Mouse (Mus musculus): ENCODE results near the gene 1700015G11Rik. TPM values are rescaled to one million over a fixed set of nuclear protein-coding genes. Genes with fewer than 3 reads are reported as not detected.

The 1700015G11Rik gene
- polyA plus RNA-seq, 1 experiment from 2014 or later = not detected

DNA sequence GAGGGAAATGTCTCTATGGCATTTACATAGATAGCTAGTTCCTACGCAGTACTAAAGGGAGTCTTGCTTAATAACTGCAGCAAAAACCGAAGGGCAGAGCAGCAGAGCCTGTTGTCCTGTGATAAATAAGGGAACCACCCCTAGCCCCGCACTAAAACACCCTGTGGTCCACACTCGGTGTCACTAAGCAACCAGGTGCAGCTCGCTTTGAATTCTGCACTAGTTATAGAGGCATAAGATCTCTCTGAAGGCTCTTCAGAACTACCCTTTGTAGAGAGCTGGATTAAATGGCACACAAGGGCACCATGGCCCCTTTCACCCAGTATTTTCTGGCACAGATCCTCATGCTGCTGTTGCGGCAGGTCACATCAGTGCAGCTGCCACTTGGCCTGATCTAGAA, 40.3 kb downstream of the 1700015G11Rik start:
- Histone ChIP-seq H3K4me3 (ENCODE audit: low read depth, low read length) (no peak overlapping the region), H3K27ac (ENCODE audit: low read depth) (no peak overlapping the region), H3K4me2 (ENCODE audit: low read length) (no peak overlapping the region), H3K27me3 (replicated peaks; ENCODE audit: control insufficient read depth, insufficient read depth, low read length) (no peaks in the 10 kb centered on the region), H3K4me1 (replicated peaks; ENCODE audit: control insufficient read depth, insufficient read depth, low read length) (no peaks in the 10 kb centered on the region), H3K9ac (ENCODE audit: low read length) (no peak overlapping the region), H3K36me3 (ENCODE audit: control insufficient read depth, insufficient read depth, low read length) (no peaks in the 10 kb centered on the region), H3K9me3 (ENCODE audit: control insufficient read depth, low read length) (no peaks in the 10 kb centered on the region)
- 69% methylated on average over 6 of the region's 6 CpGs for WGBS
- ATAC-seq (replicated peaks; ENCODE audit: low FRiP score, low TSS enrichment, low read depth) (no peak), DNase-seq (ENCODE audit: low spot score) (no peak)

DNA sequence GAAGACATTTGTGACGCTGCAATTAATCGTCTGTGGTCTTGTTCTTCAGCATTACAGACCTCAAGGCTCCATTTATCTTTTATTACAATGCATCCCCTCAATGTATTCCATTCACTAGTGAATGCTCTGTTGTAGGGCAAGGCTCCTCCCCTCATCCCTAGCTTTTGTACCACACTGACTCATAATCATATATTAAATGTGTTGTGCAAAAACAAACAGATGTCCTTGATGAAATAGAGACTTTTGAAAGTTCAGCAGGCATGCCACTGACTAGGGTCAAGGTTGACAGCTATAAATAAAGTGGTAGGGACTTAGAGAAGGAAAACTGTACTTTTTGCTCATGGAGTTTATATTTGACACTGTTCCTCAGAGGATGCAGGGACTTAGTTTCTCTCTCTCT, 42.0 kb downstream of the 1700015G11Rik start:
- Histone ChIP-seq H3K9me3 (ENCODE audit: control insufficient read depth, low read length) (no peaks in the 10 kb centered on the region), H3K9ac (ENCODE audit: low read length) (no peak overlapping the region), H3K4me1 (replicated peaks; ENCODE audit: control insufficient read depth, insufficient read depth, low read length) (no peaks in the 10 kb centered on the region), H3K4me3 (ENCODE audit: low read depth, low read length) (no peak overlapping the region), H3K27ac (ENCODE audit: low read depth) (no peak overlapping the region), H3K4me2 (ENCODE audit: low read length) (no peak overlapping the region), H3K36me3 (ENCODE audit: control insufficient read depth, insufficient read depth, low read length) (no peaks in the 10 kb centered on the region), H3K27me3 (replicated peaks; ENCODE audit: control insufficient read depth, insufficient read depth, low read length) (no peaks in the 10 kb centered on the region)
- ATAC-seq (replicated peaks; ENCODE audit: low FRiP score, low TSS enrichment, low read depth) (no peak), DNase-seq (ENCODE audit: low spot score) (no peak)
- WGBS = 83% methylated on average over 2 of the region's 2 CpGs

GRCm38 (mm10) chr7:51973091-51973490, 42.4 kb downstream of the 1700015G11Rik start:
- H3K9ac ChIP-seq (ENCODE audit: low read length) = no peak overlapping the region
- no peak overlapping the region for H3K4me3 ChIP-seq (ENCODE audit: low read depth, low read length)
- DNase-seq (ENCODE audit: low spot score) (no peak), ATAC-seq (replicated peaks; ENCODE audit: low FRiP score, low TSS enrichment, low read depth) (no peak)
- H3K27ac ChIP-seq (ENCODE audit: low read depth) = no peak overlapping the region
- H3K4me1 ChIP-seq (replicated peaks; ENCODE audit: control insufficient read depth, insufficient read depth, low read length) = no peaks in the 10 kb centered on the region
- no peaks in the 10 kb centered on the region for H3K36me3 ChIP-seq (ENCODE audit: control insufficient read depth, insufficient read depth, low read length)
- no peaks in the 10 kb centered on the region for H3K27me3 ChIP-seq (replicated peaks; ENCODE audit: control insufficient read depth, insufficient read depth, low read length)
- no peak overlapping the region for H3K4me2 ChIP-seq (ENCODE audit: low read length)
- 75% methylated on average over 5 of the region's 5 CpGs for WGBS
- H3K9me3 ChIP-seq (ENCODE audit: control insufficient read depth, low read length) = no peaks in the 10 kb centered on the region

GRCm38 (mm10) chr7:51972252-51972855, 43.2 kb downstream of the 1700015G11Rik start:
- DNase-seq (ENCODE audit: low spot score) (peak; percentile 67), ATAC-seq (replicated peaks; ENCODE audit: low FRiP score, low TSS enrichment, low read depth) (no peak)
- 30% methylated on average over 6 of the region's 6 CpGs for WGBS
- Histone ChIP-seq H3K4me1 (replicated peaks; ENCODE audit: control insufficient read depth, insufficient read depth, low read length) (no peaks in the 10 kb centered on the region), H3K9me3 (ENCODE audit: control insufficient read depth, low read length) (no peaks in the 10 kb centered on the region), H3K27me3 (replicated peaks; ENCODE audit: control insufficient read depth, insufficient read depth, low read length) (no peaks in the 10 kb centered on the region), H3K4me2 (ENCODE audit: low read length) (no peak overlapping the region), H3K4me3 (ENCODE audit: low read depth, low read length) (no peak overlapping the region), H3K27ac (ENCODE audit: low read depth) (no peak overlapping the region), H3K36me3 (ENCODE audit: control insufficient read depth, insufficient read depth, low read length) (no peaks in the 10 kb centered on the region), H3K9ac (ENCODE audit: low read length) (no peak overlapping the region)

DNA sequence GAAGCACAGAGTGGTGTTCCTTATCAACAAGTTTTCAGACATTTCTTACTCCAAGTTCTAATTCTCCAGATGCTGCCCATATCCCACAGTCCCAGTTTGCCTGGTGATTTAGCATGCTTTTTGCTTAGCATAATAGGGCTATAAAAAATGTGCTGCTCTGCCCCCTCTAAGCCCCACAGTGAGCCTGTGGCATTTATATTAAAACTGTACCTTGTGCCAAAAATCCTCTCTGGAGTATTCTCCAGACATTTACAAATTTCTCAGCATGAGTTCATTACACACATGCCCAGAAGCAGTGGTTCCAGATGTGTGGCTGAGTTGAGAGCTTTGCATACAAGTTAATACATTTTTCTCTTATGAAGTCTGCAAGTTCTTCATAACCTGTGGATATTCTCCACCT, 46.1 kb downstream of the 1700015G11Rik start:
- no peak for DNase-seq (ENCODE audit: low spot score)
- H3K27ac ChIP-seq (ENCODE audit: low read depth) = no peak overlapping the region
- no peak overlapping the region for H3K9ac ChIP-seq (ENCODE audit: low read length)
- no peaks in the 10 kb centered on the region for H3K27me3 ChIP-seq (replicated peaks; ENCODE audit: control insufficient read depth, insufficient read depth, low read length)
- no peaks in the 10 kb centered on the region for H3K9me3 ChIP-seq (ENCODE audit: control insufficient read depth, low read length)
- no peak overlapping the region for H3K4me2 ChIP-seq (ENCODE audit: low read length)
- H3K4me1 ChIP-seq (replicated peaks; ENCODE audit: control insufficient read depth, insufficient read depth, low read length) = no peaks in the 10 kb centered on the region
- no peak overlapping the region for H3K4me3 ChIP-seq (ENCODE audit: low read depth, low read length)
- no peak for ATAC-seq (replicated peaks; ENCODE audit: low FRiP score, low TSS enrichment, low read depth)
- no peaks in the 10 kb centered on the region for H3K36me3 ChIP-seq (ENCODE audit: control insufficient read depth, insufficient read depth, low read length)

- H3K9ac ChIP-seq (ENCODE audit: low read length) = no peak overlapping the region
- ATAC-seq (replicated peaks; ENCODE audit: low FRiP score, low TSS enrichment, low read depth) (no peak), DNase-seq (ENCODE audit: low spot score) (no peak)
- H3K27ac ChIP-seq (ENCODE audit: low read depth) = no peak overlapping the region
- WGBS = 82% methylated on average over 4 of the region's 4 CpGs
- H3K36me3 ChIP-seq (ENCODE audit: control insufficient read depth, insufficient read depth, low read length) = no peaks in the 10 kb centered on the region
- no peak overlapping the region for H3K4me2 ChIP-seq (ENCODE audit: low read length)
- H3K4me1 ChIP-seq (replicated peaks; ENCODE audit: control insufficient read depth, insufficient read depth, low read length) = no peaks in the 10 kb centered on the region
- no peaks in the 10 kb centered on the region for H3K27me3 ChIP-seq (replicated peaks; ENCODE audit: control insufficient read depth, insufficient read depth, low read length)
- no peaks in the 10 kb centered on the region for H3K9me3 ChIP-seq (ENCODE audit: control insufficient read depth, low read length)
- H3K4me3 ChIP-seq (ENCODE audit: low read depth, low read length) = no peak overlapping the region
Measured at GRCm38 (mm10) chr7:51967581-51967980, 47.9 kb downstream of the 1700015G11Rik start.

DNA sequence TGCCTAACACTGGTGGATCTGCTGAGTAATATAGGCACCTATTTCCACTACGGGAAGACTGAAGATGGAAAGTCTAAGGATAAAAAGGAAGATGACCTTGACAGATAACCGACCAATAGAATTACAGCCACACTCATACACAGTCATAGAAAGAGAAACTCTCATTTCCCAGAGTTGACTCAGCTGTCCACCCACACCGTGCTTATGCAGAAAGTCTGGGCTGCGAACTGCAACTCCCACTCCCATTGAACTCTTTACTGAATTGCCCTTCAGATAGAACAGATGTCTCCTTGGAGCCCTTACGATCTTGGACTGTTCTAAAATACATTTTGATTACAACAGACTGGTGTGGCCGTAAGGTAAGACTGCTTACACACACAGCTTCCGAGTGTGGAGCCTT, 50.8 kb downstream of the 1700015G11Rik start:
- DNase-seq (ENCODE audit: low spot score) = no peak
- Histone ChIP-seq H3K9me3 (ENCODE audit: control insufficient read depth, low read length) (no peaks in the 10 kb centered on the region), H3K36me3 (ENCODE audit: control insufficient read depth, insufficient read depth, low read length) (no peaks in the 10 kb centered on the region), H3K27me3 (replicated peaks; ENCODE audit: control insufficient read depth, insufficient read depth, low read length) (no peaks in the 10 kb centered on the region), H3K4me2 (ENCODE audit: low read length) (no peak overlapping the region), H3K27ac (ENCODE audit: low read depth) (no peak overlapping the region), H3K4me1 (replicated peaks; ENCODE audit: control insufficient read depth, insufficient read depth, low read length) (no peaks in the 10 kb centered on the region), H3K9ac (ENCODE audit: low read length) (no peak overlapping the region), H3K4me3 (ENCODE audit: low read depth, low read length) (no peak overlapping the region)
- 88% methylated on average over 7 of the region's 7 CpGs for WGBS
- no peak for ATAC-seq (replicated peaks; ENCODE audit: low FRiP score, low TSS enrichment, low read depth)

- WGBS = 72% methylated on average over 10 of the region's 10 CpGs
- ATAC-seq (replicated peaks; ENCODE audit: low FRiP score, low TSS enrichment, low read depth) = no peak
- no peak for DNase-seq (ENCODE audit: low spot score)
Measured at GRCm38 (mm10) chr7:51962219-51962952, 53.1 kb downstream of the 1700015G11Rik start.

More at GRCm38 (mm10) chr7:51962219-51962952, 53.1 kb downstream of the 1700015G11Rik start:
- H3K4me1 ChIP-seq (replicated peaks; ENCODE audit: control insufficient read depth, insufficient read depth, low read length) = no peaks in the 10 kb centered on the region
- no peak overlapping the region for H3K27ac ChIP-seq (ENCODE audit: low read depth)
- H3K9ac ChIP-seq (ENCODE audit: low read length) = no peak overlapping the region
- no peak overlapping the region for H3K4me2 ChIP-seq (ENCODE audit: low read length)
- no peaks in the 10 kb centered on the region for H3K27me3 ChIP-seq (replicated peaks; ENCODE audit: control insufficient read depth, insufficient read depth, low read length)
- no peaks in the 10 kb centered on the region for H3K36me3 ChIP-seq (ENCODE audit: control insufficient read depth, insufficient read depth, low read length)
- no peak overlapping the region for H3K4me3 ChIP-seq (ENCODE audit: low read depth, low read length)
- H3K9me3 ChIP-seq (ENCODE audit: control insufficient read depth, low read length) = no peaks in the 10 kb centered on the region
